Mouse (Mus musculus): ENCODE data around the gene Bcas3.

DNA sequence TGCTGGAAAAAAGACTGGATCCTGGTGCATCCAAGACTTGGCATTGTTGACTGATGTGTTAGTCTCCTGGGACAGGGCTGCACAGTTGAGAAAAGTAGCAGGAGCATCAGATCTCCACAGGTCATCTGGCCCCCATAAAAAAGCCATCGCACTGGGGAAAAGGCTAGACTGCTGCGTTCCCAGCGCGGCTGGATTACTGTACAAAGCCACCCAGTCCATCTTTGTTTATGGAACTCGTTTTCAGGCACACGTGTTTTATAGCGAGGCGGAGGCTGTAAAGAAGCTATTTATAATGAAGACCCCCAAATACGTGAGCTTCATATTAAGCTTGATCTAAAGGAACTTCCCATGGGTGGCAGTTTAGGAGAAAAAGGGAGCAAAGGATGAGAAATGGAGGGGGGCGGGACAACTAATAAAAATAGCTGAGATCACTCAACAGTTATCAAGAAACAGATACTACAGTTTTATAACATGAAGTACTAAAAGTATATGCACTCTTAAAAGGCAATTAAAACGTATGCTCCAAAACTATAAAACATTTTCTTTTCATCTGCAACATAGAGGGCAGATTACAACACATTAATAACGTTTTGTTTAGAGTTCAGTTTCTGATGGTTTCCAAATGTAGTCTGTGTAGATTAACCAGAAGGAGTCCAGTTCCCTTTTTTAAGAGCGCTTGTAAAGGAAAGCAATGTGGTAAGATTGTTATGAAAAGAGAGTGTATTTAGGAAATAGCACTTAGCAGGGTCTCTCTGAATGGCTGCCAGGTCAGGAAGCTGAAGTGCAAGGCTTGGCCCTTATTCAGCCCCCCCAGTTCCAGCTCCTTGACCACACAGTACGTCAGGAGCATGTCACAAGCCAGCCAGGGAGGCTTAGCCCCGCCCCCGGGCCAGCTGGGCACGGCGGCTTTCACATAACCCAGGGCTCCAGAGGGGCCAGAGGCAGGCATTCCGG lies 360.2 kb downstream of the Bcas3 start:
- TF ChIP-seq CTCF (IDR thresholded peaks at IDR 0.05; ENCODE audit: extremely low read depth, insufficient read depth, insufficient read length, insufficient replicate concordance) (no peak), POLR2A (IDR thresholded peaks at IDR 0.05; ENCODE audit: low read depth, low read length) (no peak)
